Mouse (Mus musculus): Measurements from ENCODE around the gene Hoxc10.

- no peak for TF ChIP-seq CTCF (IDR thresholded peaks at IDR 0.05; ENCODE audit: low read depth)
- no peak for TF ChIP-seq EP300 (IDR thresholded peaks at IDR 0.05; ENCODE audit: low read depth)
Observed at GRCm38 (mm10) chr15:102949696-102950095, 16.9 kb upstream of the Hoxc10 start.

All from liver, postnatal 0 days (tissue).